Mouse (Mus musculus) retina, postnatal 7 days (tissue): Measurements from ENCODE around the gene Sap30bp.
A peak's percentile ranks its signal among the peaks of the same experiment; 100 is the strongest.

ENCODE experiments used
- DNase-seq: peaks from one replicate; pipeline ENCODE4 v3.0.0-alpha.2; 2012; ENCODE audit warnings: low read depth, low spot score

Sap30bp gene

GRCm38 (mm10) chr11:115904956-115905790 lies 27.9 kb upstream of the Sap30bp start:
- DNase-seq: no peak

- DNase-seq: no peak
These were observed 27.0 kb upstream of the Sap30bp start for GRCm38 (mm10) chr11:115906116-115906515.

- peak; percentile 43 for DNase-seq
These were observed 26.6 kb upstream of the Sap30bp start for GRCm38 (mm10) chr11:115906521-115906920.

- no peak for DNase-seq
These were observed 21.9 kb upstream of the Sap30bp start for GRCm38 (mm10) chr11:115911134-115911561.

GRCm38 (mm10) chr11:115911632-115912376 lies 21.3 kb upstream of the Sap30bp start, which contains the start of gene Smim6:
Gene Smim6, plus strand, starts transcription at chr11:115912017.
- DNase-seq: no peak

GRCm38 (mm10) chr11:115916579-115916978 lies 16.5 kb upstream of the Sap30bp start:
- DNase-seq: no peak

GRCm38 (mm10) chr11:115918637-115919036 lies 14.4 kb upstream of the Sap30bp start:
- no peak for DNase-seq

GRCm38 (mm10) chr11:115919073-115919472 lies 14.0 kb upstream of the Sap30bp start:
- no peak for DNase-seq

- no peak for DNase-seq
These were observed 12.8 kb upstream of the Sap30bp start for GRCm38 (mm10) chr11:115920110-115920818.

GRCm38 (mm10) chr11:115921986-115922385 lies 11.1 kb upstream of the Sap30bp start:
- no peak for DNase-seq

- no peak for DNase-seq
These were observed 4.1 kb upstream of the Sap30bp start for GRCm38 (mm10) chr11:115929031-115929430.

- DNase-seq: no peak
These were observed 3.3 kb upstream of the Sap30bp start for GRCm38 (mm10) chr11:115929818-115930217.

GRCm38 (mm10) chr11:115931235-115931634 lies 1.8 kb upstream of the Sap30bp start:
- no peak for DNase-seq

GRCm38 (mm10) chr11:115933747-115934110 lies 647 bp downstream of the Sap30bp start:
- no peak for DNase-seq

- peak; percentile 62 for DNase-seq
These were observed 6.7 kb downstream of the Sap30bp start for GRCm38 (mm10) chr11:115939690-115940329.

- no peak for DNase-seq
These were observed 8.9 kb downstream of the Sap30bp start for GRCm38 (mm10) chr11:115941980-115942379.

GRCm38 (mm10) chr11:115945247-115945646 lies 12.2 kb downstream of the Sap30bp start:
- no peak for DNase-seq

GRCm38 (mm10) chr11:115946221-115946828 lies 13.2 kb downstream of the Sap30bp start:
- no peak for DNase-seq

GRCm38 (mm10) chr11:115948316-115948715 lies 15.2 kb downstream of the Sap30bp start:
- no peak for DNase-seq

GRCm38 (mm10) chr11:115950719-115951118 lies 17.6 kb downstream of the Sap30bp start:
- DNase-seq: no peak

- no peak for DNase-seq
These were observed 21.6 kb downstream of the Sap30bp start for GRCm38 (mm10) chr11:115954712-115955111.
